In the genomic region with DNA sequence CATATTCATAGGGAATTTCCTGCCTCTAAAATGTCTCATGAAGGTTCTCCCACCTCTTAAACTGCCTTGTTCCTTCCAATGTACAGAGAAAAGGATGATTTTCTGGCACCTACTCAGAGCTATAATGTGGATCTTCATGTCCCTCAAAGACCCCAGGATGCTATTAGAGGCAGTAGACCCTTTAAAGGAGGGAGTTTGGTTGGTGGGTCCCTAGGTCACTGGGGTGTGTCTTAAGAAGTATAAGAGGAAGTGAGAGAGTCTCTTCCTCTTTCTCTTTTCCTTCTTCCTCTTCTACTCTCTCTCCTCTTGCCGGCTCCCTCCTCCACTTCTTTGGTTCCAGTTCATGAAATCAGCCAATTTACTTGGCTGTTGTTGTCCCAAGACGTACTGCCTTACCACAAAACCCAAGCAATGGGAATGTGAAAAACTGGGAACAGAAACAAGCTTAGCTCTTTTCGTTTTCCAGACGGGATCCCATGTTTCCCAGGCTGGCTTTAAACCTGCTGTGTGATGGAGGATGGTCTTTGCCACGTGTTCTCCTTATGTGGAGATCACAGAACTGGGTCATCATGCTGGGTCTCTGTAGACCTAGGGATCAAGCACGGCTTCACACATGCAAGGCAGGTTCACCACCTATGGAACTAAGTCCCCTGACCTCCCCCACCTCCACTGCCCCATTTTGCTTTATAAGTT, we compare ENCODE assay signal across 1 mouse cellular context.
A peak's percentile ranks its signal among the peaks of the same experiment; 100 is the strongest.
TF ChIP-seq lines count a peak whose summit lies in the region.

No protein-coding gene starts in this region.

TF ChIP-seq in CH12.LX, 34 proteins besides CTCF, POLR2A, EP300 and RAD21 (continued from another document):
- TF ChIP-seq MAFK (IDR thresholded peaks at IDR 0.05; ENCODE audit: insufficient replicate concordance, low read length) (peak; percentile 8; the same call in 1 of the 2 replicates), MEF2A (IDR thresholded peaks at IDR 0.05; ENCODE audit: borderline replicate concordance, low read depth, low read length) (peak; percentile 65; the same call in 1 of the 2 replicates), SIN3A (IDR thresholded peaks at IDR 0.05; ENCODE audit: low read length) (no peak), GABPA (IDR thresholded peaks at IDR 0.05; ENCODE audit: insufficient replicate concordance, low read depth, low read length) (no peak), TCF12 (IDR thresholded peaks at IDR 0.05; ENCODE audit: low read depth, low read length) (peak; percentile 70), TBP (conservative IDR thresholded peaks at IDR 0.05; ENCODE audit: low read depth, low read length) (0 out of 2 replicates have a peak, but pooled peaks have one; percentile 44), CHD2 (IDR thresholded peaks at IDR 0.05; ENCODE audit: low read length) (peak; percentile 79), USF1 (IDR thresholded peaks at IDR 0.05; ENCODE audit: low read depth, low read length) (no peak)
TF ChIP-seq in CH12.LX: peak in this region for 16.
